Mouse (Mus musculus): ENCODE measurements at regions not wholly inside any gene's neighbourhood (a gene's known extent, or its start where the extent isn't known, plus 50 kb on each side); places are given as distances from the start of the nearest gene placed in this dataset.
A peak's percentile ranks its signal among the peaks of the same experiment; 100 is the strongest.

DNA sequence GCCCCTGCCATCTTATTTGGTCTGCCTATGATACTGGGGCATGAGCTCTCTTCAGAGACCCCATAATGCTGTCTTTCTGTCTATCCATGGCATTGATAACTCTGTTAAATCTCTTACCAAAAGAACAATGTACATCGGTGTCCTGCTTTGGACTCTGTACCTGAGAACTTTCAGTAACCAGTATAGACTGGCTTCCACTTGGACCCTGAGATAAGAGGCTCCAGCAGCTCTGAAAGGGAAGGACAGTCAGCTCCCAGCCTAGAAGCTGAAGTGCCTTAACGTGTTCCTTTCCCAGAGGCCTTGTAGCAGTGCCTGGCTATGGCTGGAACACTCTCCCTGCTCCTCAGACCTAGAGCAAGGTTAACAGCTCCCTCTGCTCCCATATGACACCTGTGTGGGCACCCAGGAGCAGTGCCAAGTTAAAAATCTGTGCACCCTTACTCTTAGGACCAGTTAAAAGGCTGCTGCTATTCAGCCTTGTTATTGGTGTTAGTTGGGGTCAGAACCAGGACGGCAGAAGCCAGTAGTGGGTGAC is 343.8 kb upstream of the Hs6st1 start:
- DNase-seq = no peak

DNA sequence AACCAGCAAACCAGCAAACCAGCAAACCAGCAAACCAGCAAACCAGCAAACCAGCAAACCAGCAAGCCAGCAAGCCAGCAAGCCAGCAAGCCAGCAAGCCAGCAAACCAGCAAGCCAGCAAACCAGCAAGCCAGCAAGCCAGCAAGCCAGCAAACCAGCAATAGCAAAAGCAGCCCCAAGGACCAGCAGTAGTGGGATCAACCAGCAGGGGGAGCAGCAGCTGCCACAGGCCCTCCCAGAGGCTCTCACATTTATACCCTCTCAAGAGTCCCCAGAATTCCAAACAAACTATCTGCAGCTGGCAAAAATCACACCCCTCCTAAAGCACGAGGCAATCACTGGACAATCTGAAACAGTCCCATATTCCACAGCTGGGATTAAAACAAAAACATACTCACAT is 341.6 kb upstream of the Hs6st1 start:
- DNase-seq = peak; percentile 17

DNA sequence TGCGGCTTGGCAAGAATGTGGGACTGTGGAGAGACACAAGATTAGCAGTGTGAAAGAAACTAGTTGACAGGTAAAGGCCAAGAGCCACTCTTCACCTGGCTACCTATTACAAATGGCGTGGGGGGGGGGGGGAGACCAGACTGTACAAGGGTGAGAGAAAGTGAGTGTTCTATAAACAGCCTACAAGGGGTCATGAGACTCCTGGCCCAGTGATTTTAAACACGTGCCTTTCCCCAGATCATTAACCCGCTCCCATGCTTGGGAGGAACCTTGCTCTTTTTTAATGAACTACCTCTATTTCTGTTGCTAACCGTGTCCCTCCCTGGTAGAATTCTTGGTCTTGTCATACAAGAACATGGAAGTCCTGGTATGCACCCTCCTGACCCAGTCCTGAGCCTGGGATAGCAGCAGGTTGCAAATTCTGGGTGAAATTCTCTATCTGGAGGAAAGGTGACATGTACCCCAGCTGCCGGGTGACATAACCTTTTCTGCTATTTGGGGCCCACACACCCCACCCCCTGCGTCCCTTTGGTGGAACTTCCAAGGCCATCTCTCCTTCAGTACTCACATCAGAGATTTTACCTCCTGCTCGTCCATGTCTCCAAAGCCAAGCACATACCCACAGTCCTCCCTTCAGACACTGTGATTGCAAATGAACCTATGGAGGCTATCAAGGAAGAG is 340.8 kb upstream of the Hs6st1 start:
- no peak for DNase-seq

DNA sequence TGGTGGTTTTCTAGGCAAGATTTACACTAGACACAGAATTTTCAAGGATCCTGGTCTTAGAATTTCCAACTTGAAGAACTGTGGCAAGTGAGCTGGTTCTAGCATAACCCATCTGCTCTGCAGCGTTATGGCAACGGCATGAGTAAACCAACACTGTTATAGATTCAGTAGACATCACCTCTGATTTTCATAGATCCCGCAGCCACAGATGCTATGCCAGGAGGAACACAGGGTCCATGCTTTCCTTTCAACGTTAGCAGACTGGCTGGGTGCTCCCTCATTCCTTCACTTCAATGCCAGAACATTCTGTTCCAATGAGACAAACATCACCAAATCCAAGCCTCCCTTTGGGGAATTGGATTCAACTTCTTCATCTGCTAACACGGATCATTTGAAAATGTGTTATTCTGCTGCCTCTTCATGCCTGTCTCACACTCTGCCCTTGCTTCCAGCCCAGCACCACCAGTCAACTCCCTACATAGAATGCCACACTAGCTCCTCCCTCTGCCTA is 338.4 kb upstream of the Hs6st1 start:
- DNase-seq = no peak

DNA sequence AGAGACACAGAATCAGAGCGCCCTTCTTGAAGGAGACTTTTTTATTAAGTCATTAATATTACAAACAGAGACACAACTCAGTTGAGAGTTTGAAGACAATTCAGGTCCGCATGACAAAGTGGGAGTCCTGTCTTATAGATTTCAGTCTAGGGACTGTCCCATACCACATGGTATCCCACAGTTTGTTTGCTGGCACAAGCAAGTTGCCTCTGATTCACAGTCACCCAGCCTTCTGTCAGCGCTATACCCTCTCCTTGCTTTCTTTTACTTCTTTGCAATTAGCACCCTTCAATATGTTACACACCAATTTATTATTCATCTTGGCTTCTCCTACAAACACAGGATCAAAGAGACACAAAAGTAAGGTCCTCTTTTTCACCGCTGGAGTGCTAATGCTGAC is 337.9 kb upstream of the Hs6st1 start:
- DNase-seq = no peak

DNA sequence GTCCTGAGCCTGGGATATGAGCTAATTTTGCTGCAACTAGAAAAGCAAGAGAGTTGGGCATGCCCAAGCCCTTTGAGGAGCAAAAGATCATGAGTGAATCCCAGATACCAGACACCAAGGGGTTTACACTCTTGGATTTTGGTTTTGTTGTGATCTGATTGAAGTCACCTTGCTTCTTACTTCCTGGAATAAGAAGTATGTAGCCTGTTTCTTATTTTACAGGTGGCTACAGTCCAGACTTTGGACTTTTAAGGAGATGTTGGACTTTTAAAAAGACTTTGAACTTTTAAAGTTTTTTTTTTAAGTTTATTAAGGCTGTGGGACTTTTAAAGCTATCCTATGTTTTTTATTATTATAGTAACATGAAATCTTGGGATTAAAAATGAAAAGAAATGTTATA is 332.0 kb upstream of the Hs6st1 start:
- DNase-seq = no peak

DNA sequence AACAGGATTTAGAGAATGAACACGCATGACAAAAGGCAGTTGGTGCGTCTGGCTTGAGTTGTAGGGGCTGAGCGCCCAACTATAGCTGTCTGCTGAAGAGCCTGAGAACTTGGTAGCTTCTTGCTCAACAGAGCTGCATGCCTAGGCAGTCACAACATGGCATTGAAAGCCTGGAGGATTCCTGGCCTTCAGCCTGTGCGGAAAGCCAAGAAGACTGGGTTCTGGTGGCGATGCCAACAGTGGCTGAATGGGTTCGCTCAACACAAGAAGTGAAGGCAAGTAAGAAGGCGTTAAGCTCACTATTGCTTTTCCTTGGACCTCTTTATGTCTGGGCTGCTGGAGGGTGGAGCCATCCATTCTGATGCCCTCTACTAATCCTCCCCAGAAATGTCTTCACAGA is 318.6 kb upstream of the Hs6st1 start:
- DNase-seq = peak; percentile 9

DNA sequence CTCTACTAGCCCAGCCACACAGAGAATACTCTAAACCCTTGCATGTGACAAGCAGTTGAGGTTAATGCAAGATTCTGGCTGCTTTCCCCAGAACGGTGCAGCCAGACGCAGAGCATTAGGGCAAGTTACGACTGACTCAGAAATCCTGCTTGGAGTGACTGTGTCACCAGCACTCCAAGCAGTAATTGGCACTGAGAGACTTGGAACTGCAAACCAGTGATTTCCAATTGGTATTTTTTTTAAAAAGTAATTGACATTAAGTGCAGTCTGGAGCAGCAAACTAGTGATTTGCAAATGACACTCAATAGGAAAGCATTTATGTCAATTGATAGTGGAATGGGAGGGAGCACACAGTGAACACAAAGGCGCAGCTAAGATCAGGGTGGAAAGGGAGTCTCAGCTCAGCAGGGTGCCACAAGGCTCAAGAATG is 318.1 kb upstream of the Hs6st1 start:
- DNase-seq = no peak

DNA sequence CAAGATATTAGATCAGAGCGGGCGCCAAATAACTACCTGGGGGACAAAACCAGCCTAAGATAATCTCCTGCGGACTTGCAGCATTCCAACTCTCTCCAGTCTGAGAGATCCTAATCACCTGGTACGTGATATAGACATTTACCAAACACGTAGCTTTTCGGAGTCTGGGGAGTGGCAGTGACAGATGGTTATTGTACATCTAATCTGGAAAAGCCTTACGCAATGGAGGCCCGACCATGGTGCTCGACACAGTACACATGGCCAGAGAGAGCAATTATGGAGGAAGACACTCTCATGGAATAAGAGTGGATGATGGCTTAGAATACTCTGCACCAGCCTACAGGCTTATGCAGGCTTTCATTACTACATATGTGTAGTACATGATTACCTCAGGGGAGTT is 315.6 kb upstream of the Hs6st1 start:
- DNase-seq = no peak

DNA sequence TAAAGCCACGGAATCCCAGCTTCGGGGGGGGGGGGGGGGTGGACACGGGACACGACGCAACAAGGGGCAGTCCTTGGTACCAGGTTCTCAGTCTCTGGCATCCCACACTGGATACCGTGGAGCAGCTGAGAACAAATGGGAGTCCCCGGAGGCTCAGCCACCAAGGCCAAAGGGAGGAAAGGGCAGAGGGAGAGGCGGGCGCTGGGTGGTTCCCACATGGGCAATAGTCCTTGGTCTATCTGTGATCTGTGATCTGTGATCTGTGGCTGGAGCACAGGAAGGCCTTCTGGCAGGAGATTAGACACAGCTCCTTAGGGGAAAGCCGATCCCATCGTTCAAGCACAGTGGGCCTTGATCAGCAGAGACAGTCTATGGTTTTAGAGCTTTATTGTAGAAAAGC is 314.0 kb upstream of the Hs6st1 start:
- DNase-seq = no peak

DNA sequence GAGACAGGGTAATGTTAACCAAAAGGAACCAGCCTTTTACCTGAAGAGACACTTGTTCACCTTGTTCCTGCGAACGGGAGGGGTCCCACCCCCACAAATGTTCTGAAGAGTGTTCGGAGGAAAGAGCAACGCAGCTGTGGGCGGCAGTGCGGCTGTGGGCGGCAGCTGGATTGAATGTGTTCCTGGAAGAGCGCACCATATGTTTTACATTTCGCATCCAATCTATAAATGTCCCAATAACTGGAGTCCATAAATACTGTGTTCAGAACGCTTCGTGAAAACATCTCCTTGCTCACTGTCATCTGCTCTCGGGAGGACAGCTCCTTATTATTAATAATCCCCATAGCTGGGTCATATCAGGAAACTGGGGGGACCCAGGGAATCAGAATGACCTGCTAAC is 309.2 kb upstream of the Hs6st1 start:
- no peak for DNase-seq

DNA sequence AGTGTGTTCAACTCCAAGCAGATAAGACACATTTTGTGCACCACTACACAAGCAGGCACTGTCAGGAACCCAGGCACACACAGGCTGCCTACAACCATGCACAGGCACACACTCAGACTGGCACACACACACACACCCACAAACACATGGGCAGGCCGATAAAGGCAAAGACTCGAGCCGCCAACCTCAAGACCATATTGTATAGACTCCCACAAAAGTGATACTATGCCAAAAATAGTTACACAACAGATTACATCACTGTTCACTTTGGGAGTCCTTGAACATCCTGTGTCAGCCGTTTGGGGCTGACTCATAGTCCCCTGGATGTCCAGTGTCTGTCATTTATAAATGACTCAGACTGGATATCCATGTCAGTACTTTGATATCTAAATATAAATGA is 308.6 kb upstream of the Hs6st1 start:
- DNase-seq = no peak

DNA sequence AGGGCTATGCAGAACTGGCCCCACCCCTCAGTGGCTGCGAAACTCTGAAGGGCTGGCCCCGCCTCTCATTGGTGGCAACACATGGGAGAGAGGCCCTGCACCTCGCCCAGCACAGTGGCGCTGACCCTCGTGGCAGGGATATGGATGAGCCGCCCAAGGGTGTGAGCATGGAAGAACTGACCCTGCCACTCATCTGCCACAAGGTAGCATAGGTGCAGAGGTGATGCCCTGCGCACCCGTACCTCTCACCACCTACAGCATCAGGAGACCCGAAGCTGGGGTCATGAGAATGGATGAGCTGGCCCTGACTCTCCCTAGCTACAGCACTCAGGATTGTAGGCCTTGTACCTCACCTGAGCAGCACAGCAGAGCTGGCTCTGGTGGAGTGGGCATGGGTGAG is 305.1 kb upstream of the Hs6st1 start:
- DNase-seq = no peak

DNA sequence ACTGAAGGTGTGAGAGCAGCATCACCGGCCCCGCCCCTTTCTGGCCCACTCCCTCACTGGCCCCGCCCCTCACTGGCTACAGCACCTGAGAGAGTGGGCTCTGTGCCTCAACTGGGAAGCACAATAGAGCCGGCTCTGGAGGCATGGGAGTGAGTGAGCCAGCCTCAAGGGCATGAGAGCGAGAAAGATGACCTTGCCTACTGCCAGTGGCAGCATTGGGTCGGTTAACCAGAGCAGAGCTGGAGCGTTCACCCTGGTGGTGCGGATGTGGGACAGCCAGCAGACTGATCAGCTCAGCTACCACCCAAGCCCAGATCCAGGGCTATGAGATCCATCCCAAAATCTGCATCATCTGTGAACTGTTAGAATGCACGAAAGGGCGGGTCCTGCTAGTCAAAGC is 304.7 kb upstream of the Hs6st1 start:
- no peak for DNase-seq

DNA sequence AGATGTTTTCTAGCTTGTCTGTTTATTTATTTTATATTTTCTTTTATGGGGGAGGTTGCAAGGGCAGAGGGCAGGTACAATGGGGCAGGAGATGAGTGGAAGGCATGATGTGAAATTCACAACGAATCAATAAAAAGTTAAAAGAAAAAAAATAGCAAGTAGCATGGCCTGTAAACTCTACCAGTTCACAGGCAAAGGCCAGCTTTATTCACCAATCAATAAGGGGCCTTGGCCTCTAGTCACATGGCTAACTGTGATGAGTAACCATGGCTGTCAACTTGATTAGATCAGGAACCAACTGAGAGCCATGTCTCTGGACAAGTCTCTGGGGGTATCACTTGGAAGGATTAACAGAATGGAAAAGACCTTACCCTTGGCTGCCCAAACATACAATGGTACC is 304.1 kb upstream of the Hs6st1 start:
- no peak for DNase-seq

DNA sequence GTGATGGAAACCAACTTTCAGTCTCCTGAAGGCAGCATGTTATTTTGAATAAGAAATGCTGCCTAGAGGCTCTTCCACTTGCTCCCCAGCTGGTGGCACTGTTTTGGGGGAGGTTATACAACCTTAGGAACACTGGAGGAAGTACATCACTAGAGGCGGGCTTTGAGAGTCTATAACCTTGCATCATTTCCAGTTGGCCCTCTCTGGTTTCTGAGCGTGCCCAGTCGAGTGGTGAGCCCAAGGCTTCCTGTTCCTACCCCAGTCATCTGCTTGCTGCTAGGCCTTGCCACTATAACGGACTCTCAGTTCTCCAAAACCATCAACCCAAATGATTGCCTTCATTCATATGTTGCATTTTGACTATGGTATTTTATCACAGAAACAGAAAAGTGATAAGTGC is 302.5 kb upstream of the Hs6st1 start:
- no peak for DNase-seq

DNA sequence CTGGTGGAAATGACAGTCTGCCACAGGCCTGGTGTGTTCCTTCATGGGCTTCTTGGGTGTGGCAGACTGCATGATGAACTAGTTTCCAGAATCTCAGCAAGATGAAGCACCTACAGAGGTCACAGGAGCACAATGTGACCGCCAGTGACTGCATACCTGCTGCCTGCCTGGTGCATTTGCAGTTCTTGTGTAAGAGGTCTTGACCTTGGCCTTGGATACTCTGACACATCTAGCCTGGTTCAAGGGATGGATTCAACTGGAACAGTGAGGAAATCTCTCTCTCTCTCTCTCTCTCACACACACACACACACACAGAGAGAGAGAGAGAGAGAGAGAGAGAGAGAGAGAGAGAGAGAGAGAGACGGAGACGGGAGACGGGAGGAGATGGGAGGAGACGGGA is 301.9 kb upstream of the Hs6st1 start:
- DNase-seq = no peak

DNA sequence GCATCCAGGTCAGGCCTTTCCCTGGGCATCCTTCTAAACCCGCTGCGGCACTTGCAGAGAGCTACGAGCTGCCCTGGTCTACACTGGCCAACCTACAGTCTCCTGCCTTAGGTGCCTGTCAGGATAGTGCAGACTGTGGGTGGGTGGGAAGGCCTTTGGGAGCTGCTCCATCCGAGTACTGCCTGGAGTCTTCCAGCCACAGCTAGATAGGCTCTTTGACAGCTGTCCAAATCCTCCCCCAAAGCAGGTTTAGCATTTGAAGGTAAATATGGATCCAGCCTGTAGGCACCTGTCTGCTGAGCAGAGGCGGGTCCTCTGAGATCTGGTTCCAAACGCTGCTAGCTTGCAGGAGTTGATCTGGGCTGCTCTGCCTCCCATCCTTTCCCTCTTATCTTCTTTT is 295.6 kb upstream of the Hs6st1 start:
- DNase-seq = no peak

DNA sequence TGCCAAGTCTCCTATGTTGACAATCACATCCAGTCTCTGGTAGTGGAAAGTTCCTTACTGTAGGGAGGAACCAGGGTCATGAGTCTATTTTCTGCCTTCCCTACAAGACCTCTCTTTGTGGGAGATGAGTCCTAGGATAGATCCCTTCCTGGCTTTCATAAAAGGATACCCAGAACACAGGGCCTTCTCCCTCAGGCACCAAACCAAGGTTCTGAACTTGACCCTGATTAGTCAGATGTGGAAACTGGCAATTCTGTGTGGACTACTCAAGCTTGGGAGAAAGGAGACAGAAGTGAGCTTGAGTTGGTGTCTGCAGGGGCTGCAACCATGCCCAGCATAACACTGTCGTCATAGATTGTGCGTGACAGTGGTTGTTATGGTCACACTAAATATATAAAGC is 293.6 kb upstream of the Hs6st1 start:
- no peak for DNase-seq

DNA sequence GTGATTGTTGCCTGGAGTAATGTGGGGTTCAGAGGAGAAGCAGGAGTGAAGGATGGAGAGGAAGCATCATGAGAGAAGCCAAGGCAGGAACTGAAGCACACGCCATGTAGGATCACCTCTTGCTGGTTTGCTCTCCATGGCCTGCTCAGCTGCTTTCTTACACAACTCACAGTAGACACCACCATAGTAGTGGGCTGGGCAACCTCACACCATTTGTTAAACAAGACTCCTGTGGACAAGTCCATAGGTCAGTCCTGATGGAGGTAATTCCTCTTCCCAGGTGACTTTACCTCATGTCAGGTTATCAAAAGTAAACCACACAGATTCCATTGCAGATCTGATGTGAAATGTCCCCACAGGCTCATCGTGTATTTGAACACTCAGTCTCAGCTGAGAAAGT is 285.5 kb upstream of the Hs6st1 start:
- no peak for DNase-seq

DNA sequence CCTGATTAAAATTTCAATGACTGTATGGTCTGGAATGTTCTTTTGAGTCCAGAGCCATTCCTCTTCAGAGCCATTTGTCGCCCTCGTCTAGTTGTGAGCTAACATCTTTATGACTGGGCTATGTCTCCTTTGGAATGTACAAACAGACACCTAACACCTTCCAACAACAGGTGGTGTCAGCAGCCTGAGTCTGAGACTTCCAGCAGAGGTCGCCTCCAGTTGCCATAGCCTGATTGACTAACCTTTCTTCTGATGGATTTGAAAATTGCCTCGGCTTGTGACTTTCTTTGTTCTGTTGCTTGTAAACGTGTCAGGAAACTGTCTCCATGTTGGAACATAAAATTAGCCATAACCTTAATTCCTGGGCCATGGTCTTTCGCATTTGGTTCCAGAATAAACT is 284.8 kb upstream of the Hs6st1 start:
- DNase-seq = no peak

DNA sequence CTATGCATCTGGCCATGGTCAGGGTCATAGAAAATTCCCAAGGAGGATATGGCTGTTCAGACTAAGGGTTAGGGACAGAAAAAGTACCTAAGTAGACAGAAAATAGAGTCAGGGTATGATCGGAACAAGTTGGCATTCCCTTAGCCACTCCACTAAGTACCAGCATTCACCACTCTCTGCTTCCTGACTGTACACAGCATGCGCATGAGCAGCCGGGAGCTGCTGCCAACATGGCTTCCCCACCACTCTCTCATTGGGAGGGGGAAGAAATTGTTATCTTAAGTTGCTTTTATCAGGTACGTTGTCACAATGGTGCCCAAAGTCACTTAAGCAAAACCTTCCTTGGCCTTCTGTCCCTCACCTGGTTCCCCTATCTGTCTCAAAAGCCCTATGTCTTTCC is 282.0 kb upstream of the Hs6st1 start:
- DNase-seq = no peak

DNA sequence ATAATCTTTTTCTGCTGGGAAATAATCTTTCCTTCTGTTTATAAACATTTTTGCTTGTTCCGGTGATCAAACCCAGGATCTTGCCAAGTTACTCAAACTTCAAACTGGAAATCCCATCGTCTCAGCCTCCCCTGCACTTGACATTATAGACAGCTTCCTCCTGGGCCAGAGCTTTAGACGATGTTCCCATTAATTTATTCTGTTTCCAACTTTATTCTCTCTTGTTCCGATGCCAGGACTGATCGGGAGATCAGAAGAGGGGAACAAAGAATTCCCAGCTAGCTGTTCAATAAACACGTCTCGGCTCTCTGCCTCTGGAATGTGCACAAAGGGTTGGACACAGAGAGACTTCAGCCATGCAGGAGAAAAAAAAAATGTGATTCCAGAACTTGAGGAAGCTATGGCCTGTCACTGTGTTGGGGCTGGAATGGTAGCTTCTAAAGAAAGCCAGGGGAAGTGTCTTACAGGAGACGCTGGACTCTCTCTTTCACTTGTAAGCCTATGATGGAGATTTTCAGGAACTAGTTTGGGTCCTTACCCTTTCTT is 281.5 kb upstream of the Hs6st1 start:
- DNase-seq = no peak

DNA sequence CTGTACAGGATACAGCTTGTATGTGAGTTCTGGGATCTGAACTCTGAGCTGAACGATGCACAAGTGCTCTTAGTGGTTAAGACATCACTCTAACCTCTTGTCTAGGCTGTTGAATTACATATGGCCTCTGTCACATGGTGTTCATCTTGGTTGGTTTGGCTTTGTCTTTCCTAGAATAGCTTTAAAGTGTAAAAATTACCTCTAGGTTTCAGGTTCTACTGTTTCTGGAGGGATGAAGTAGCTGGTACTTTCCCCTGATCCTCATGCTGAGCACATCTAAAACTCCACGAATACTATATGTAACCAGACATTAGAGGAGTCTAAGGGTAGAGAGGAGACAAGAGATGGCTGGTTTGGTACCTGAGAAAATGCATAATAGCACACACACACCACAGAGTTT is 271.1 kb upstream of the Hs6st1 start:
- no peak for DNase-seq

DNA sequence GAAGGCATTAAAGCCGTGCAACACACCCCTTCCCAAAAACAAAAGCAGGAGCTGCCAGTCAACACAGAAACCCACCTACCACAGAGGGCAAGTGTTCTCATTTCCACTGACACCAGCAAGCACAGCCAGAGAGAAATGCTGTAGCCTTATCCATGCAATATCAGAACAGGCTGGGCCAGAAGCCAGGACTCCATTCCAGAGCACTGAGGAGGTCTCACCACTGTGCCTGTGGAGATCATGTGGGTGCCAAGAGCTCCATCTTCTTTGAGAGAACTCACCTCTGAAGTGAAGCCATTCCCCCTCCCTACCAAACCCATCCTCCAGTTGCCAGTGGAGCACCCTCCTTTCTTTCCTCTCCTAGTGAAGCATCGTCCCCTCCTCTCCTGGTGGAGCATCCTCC is 270.7 kb upstream of the Hs6st1 start:
- no peak for DNase-seq

All from cerebellum, adult 9-11 months (tissue).